Mouse (Mus musculus): ENCODE results near the gene Etv3.
"Not testable (repeated sequence)": the region's sequence is repeated elsewhere in the genome, so short reads cannot be mapped to it uniquely, and the experiment has no call there.

Gene Etv3

DNA sequence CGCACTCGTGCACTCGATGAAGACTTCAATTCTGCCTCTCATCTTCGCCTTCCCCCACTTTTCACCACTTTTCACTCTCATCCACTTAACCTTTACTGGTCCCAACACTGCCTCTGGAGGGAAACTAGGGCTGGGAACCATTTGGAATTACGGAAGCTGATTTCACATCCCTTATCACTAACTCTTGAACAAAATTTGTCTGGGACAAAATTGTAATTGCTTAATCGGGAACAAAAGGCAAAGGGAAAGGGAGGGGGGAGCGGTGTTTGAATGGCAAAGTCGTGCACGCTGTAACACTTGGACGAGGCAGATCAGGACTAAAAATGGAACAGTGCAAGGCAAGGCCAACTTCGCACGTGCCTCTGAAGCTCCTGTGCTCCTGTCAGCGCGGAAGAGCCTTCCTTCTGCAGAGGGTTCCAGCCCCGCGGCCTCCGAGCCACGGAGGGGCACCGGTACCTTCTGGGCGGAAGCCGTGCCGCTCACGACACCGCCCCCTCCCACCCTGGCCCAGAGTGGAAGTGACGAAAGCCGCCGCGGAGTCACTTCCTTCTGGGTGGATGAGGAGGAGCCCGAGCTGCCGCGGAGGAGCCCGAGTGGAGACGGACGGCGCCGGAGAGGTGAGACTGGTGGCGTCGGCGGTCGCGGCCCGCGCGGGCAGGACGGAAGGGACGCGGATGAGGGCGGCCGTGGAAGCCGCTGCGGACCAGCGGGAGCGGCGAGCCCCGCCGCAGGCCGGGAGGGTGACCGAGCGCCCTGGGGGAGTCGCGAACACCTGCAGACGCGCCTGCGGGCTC, at the start of gene Etv3:
TSS of gene Etv3 (plus strand) at position 365 of the 794 bp plus-strand sequence.
- peak; percentile 92 for DNase-seq

DNA sequence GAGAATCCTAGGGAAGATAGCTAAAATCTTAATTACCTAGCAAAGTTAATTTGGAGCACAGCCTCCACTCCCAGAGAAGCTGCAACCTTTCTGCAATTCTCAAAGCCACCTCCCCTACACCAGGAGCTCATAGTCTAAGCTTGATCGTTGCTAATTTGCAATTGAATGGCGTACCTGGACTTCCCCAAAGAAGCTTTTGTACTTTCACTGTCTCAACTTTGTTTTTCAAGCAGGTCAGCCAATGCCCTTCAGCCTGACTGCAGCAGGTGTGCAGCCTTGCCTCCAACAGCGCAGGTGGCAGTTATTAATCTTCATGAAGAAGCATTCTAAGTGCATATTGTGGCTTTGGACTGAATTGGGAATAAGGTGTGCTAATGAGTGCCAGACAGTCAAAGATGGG, 47.3 kb upstream of the Etv3 start:
- not testable (repeated sequence) for DNase-seq

DNA sequence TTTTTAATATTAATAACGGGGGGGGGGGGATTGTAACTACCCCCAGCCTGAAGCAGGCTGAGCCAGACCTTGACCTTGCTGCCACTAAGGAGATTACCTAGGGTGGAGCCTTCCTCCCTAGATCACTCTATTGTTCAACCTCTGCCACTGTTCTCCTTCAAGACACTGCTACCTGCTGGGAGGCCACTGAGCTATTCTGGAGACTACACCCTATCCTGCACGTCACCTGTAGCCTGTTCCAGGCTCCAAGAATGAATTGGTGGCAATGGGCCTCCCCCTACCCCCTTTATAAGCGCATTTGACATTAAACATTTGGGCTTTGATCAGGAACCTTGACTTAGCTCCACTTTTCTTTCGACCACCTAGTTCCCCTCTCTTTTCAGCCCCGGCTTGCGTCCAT, 46.6 kb upstream of the Etv3 start:
- not testable (repeated sequence) for DNase-seq

DNA sequence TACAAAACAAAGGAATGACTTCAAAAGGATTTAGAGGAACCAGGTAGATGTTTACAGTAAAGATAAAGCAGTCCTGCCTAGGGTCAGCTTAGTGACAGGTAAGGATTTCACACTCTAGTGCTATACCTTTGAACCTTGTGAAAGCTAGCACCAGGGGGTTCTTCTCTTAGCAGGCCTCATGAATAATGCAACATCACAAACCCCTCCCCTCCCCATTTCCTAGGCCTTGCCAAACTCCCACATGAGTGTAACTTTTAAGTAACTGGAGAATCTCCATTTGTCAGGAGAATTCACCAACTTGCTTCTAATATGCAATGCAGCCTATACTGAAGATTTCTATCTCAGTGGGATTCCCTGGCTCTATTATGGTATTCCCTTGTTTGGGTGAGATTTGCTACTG, 46.0 kb upstream of the Etv3 start:
- DNase-seq = not testable (repeated sequence)

DNA sequence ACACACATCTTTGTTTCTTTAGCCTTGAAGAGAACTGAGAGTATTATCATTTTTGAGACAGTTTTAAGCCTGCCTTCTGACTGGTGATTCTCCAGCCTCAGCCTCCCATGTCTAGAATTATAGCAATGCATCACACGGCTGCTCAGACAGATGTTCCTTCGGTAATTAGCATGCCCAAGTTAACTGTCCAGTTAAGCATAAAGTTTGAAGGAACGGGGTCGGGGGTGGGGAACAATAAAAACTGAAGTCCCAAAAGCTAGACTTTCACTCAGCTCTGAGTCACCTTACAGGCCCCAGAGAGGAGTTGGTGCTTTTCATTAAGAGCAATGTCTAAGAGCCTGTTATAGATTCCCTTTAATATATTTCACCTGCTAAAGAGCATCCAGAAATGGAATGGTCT, 37.8 kb upstream of the Etv3 start:
- no peak for DNase-seq

DNA sequence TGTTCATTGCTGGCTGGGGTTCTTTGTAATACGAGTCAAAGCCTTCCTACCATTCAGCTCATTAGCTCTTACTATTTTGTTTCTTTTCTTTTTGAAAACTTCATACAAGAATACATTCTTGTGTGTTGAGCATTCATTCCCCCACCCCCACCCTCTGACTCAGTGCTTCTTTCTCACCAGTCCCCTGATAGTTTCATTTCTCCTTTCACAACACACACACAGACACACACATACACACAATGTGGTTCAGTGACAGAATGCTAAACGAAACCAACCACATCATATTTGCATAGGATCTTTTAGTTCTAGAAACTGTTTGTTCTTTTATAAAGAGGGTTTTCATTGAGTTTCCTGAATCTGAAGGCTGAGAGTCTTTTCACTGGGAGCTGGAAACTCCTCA, 37.3 kb upstream of the Etv3 start:
- DNase-seq = no peak

DNA sequence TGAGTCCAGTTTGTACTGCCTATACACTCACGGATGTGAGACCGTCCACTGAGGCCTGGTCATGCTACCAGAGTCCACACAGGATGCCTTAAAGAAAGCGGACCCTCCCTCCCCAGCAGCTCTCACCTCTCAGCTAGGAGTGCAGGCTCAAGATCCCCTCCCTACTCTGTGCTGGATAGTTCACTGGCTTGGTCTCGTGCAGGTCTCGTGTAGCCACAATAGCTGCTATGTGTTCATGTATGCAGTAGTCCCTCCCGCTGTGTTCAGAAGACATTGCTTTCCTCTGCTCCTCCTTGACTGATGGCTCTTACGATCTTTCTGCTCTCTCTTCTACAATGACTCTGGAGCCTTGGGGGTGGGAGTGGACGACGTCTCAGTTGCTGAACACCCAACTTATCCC, 26.9 kb upstream of the Etv3 start:
- DNase-seq = no peak

DNA sequence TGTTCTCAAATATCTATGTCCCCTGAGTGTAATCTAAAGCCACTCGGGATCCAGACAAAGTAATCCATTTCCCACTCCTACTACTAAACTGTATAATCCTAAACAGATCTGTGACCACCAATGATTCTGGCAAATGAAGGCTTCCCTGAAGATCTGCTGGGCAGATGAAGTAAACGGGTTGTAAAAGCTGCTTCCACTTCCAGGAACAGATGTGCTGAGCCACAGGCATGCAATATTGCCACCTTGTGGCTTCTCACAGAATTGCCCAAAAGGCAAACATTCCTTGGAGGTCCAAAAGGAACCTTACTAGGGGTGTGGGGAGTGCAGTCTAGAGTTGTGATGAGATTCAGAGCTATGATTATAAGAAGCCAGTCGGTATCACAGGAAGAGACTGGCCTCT, 26.1 kb upstream of the Etv3 start:
- peak; percentile 77 for DNase-seq

DNA sequence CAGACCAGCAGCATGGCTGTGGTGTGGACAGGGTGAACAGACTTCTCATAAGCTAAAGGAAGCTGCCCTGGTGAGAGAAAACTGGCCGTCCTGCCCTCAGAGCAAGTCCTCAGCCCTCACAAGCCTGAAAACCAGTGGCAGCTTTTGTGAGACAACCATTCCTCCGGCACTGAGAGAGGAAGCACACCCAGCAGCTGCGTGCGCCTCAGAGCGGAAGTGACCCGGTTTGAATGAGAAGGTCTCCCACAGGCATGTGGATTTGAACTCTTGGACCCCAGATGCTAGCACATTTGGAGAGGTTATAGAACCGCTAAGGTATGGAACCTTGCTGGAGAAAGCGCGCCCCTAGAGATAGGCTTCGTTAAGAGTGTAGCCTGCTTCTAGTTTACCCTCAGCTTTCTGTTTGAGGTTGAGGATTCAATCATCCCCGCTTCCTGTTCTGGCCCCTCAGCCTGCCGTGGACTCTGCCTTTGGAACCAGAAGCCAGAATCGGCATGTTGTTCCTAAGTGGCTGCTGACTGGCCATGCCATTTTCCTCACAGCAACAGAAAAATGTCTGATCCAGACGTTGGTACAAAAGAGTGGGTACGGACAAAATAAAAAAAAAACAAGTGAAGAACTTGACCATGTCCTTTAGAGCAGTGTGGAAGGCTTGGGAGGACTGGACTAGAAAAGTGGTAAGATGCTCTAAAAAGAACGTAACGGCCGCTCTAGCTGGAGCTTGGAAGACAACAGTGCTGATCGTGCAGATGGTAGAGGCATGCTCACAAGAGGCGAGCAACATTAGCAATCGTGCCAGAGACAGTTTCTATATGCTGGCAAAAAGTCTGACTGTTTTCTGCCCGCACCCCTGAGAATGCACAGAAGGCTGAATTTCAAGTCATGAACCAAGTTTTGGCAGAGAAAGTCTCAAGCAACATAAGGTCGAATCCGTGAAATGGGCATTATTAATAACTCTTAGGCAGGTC, 24.8 kb upstream of the Etv3 start:
- no peak for DNase-seq

DNA sequence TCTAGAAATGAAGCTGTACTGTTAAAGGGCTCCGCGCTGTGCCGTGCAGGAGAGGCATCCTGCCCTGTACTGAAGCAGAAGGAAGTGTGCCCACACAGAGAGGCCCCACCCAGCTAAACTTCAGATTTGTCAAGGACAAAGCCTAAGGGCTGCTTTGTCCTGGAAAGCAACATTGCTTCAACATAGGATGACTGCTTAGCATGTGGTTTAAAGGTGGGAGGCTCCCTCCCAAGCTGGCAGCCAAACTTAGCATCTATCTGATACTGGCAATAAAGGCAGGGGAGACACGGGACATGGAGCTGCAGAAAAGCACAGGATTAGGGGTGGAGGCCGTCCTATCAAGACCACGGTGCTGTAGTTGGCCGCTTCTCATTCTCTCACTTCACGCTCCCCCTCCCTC, 24.1 kb upstream of the Etv3 start:
- no peak for DNase-seq

DNA sequence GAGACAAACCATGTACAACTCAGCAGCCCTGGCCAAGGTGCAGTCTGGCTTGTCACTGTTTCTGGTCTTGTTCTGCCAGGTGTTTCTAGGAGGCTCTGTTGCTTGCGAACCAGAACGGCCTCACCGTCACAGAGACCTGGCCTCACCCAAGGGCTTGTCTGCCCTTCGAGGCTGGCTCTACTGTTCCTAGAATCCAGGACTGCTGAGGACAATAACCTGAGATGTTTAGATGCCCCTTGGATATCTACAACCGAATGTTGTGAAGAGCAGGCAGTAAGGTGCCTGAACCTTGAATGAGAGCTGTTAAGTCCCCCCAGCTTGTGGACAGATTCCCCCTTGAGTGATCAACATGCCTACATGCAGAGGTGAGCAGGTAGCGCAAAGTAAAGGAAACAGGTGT, 22.4 kb upstream of the Etv3 start:
- DNase-seq = no peak

DNA sequence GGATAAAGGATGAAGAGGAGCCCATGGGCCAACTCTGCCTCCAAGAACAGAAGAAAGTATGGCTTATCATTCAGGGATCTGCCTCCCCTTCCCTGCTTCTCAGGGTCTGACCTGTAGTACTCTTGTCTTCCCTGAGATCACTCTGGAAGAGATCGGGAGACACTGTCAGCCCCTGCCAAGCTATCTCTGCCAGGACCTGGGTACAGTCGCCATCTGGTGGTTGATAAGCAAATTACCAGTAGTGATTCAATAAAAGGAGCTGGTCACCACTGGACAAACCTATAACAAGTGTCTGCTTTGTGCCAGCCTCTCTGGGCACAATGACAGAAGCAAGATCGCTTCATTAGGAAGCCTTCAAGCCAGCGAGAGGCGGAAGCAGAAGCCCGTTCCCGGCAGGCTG, 20.9 kb upstream of the Etv3 start:
- DNase-seq = peak; percentile 47

DNA sequence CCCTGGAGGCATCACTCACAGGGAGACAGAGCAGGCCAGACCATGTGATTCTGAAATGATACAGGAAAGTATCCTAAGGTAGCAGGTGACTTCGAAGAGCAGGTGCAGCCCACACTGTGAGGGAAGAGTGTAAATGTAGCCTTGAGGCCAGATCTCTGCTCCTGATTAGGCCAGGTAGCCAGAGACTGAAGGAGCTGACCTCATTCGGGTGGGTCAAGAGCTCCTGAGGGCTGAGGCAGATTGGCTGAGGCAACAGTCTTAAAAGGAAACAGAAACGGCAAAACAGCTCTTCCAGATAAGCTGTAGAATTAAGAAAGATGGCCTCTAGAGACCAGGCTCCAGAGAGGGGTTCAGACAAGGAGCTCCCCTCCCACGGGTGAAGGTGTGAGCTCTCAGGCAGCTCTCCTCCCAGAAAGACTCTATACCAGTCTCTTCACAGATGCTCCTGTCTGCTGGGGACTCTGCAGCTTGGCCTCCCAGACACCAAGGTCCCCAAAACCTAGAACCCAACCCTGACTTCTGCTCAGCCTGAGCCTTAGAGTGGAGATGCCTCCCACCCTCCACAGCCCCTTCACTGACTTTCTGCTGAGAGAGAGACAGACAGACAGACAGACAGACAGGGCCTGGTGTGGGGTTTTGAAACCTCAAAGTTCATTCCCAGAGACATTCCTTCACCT, 20.3 kb upstream of the Etv3 start:
- peak; percentile 18 for DNase-seq

DNA sequence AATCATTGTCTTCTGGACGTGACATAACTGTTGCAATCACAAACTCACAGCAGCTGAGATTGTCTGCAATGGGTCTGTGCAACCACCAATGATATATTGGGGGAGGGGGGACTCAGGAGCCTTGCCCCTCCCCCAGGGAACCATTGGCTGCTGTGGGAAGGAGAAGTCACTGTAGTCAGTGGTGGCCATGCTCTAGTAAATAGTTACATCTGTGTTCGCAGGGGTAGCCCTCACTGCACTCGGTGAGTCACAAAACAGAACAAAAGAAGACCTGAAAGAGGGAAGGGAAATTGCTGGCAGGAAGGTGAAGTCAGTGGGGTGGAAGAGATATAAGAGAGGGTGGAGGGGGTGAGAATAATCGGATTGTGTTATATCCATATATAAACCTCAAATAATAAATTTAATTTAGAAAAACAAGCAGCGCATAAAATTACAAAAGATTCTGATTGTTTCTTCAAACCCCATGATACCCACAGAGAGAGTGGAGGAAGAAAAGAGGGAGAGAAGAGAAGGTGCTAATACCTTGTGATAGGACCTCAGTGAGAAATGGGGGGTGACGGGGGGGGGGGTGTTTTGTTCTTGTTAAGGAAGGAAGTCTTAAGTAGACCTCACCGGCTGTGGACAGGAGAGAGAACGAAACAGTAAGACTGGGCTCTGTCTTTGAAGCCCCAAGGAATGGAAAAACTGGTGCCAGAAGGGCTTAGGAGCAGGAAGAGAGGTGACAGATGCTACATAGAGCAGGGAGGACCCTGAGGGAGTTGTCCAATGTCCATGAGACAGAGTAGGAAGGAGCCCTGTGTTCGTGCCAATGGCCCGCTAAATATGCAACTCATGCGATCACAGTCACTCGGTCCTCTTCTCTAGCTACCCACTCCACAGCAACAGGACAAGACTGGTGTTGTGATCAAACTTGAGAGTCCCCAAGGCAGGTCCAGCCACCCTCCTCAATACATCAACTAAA, 18.5 kb upstream of the Etv3 start:
- DNase-seq = no peak

DNA sequence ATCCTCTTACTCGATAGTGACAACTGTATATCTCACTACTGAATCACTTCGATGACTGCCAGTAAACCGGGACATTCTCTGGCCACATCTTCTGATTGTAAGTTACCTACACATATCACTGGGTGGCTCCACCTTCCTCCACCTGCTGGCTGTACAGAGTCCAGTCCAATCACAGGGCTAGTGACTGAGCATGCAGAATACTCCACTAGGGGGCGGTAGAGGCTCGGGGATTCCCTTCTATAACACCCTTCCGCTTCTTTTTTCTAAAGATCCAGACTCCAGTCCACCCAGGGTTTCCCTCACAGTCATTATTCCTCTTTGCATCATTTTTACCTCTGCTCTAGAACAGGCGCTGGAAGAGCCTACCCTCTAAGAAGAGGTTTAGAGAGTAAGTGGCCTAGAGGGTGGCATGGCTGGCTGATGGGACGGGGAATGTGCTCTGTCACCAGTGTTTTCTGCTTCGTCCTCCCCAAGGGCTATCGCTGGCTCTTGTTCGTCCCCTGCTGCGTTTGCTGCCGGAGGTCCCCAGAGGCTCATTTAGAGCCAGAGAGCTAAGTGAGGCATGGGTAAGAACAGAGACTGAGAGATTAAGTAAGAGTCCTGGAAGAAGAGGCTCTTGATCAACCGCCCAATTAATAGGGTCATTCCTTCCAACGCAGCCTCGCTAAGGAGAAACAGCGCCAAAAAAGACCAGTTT, 16.9 kb upstream of the Etv3 start:
- peak; percentile 94 for DNase-seq

DNA sequence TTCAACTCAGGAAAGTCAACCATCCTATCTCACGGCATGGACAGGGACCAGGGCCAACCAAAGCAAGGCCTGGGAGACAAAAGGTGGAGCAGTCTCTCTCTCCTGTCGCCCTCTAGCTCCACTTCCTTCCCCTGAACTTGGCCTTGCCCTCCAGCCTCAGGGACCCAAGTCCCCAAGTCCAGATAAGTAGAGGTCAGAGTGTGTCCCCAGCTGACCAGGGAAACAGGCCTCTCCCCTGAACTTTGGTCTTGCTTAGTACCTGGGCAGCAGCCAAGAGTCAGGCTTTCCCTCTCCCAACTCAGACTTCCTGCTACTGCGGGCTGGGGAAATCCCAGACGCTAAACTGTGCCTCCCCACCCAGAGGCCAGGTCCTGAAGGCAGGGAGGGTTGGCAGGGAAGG, 16.1 kb upstream of the Etv3 start:
- peak; percentile 59 for DNase-seq

DNA sequence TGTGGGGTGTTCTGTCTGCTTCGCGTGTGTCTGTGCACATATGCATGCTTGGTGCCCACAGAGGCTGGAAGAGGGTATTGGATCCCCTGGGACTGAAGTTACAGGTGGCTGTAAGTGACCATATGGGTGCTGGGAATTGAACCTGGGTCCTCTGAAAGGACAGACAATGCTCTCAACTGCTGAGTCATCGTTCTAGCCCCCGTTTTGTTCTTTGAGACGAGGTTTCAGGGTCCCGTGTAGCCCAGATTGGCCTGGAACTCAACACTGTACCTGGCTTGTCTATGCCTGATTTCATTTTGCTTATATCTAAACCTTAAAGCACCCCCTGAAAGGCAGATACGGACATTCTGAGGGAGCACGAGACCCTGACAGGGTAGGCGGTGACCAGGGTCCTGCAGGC, 14.4 kb upstream of the Etv3 start:
- DNase-seq = no peak

DNA sequence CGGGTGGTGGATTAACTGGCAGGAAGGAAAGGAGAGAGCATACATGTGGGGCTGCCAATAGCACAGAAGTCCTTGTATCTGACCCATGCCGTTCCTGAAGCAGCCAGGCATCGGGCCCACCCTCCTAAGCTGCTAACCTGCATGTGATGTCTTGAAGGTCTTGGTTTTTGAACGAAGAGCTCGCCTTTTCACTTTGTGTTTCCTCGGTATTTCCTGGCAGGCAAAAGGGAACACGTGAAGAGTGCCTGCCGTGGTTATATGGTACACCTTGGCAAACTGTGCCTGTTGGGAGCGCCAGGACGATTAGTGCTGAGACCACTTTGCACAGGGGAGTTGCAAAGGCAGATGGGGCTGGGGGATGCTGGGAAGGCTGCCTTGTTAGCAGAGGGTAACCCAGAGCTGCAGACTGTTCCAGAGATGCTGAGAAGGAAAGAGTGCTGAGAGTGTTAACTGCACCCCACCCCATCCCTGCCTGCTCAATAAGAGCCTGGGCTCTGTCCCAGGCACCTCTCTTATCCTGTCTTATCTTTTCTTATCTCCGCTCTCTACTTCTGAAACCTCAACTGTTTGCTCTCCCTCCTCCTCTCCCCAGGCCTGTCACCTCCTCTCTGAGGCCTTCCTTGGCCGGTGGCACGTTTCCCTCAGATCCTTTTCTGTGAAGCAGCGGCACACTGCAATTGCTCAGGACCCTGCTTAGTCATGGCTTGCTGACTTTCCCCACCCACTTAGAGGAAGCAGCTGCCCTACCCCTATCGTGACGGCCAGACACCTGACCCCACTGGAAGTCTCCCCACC, 13.0 kb upstream of the Etv3 start:
- no peak for DNase-seq

DNA sequence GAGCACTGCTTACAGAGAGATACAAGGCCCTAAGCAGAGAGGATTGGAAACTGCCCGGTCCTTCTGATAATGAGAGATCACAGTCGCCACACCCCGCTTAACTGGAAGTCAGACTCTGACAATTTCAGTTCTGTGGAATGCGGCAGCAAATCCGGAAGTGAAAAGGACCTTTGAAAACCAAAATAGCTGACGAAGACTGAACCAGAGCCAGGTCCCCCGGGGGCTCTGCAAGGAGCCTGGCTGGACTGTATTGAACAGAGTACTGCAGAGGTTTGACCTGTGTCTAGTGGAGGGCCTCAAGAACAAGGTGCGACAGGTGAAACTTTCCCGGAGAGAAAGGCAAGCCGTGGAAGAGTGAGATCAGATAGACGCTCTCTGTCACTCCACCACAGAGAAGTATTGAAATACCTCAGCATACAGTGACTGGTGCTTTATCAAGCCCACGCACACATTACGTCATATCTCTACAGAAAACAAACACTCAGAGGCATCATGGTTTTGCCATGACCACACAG, 9.6 kb upstream of the Etv3 start:
- DNase-seq = peak; percentile 10

DNA sequence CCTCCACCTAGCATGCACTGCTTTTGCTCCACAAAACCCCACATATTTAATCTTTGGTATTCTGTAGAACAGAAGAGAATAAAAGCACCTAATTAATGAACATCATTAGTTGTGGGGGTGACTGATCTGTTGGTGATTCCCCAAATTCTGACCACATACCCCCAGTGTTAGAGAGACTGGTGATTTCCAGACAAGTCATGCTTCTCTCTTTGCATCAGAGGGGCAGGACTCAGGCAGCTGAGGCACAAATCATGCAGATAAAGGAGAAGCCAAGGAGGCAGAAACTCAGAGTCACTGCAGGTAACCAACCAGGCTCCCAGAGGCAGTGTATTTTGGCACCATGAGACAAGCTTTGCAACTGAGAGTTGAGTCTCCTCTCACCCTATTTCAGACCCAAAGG, 6.8 kb upstream of the Etv3 start:
- DNase-seq = no peak

DNA sequence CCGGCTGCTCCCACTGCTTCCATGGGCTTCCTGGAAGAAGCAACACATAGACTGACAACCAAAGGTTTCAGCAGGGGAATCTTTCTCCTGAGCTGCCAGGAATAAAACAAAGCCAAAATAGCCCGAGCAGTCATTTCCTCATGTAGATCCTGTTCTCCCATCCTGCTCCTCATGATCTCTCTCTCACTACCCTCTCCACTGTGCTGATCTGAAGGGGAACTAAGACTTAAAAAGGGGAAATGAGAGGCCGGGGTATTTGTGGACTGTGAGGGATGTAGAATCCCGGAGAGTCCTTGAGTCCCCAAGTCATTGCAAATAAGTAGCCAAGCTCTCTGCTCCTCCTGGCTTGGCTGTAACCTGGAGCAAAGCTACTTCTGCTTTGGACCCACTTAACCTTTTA, 4.1 kb upstream of the Etv3 start:
- no peak for DNase-seq

All from lung, postnatal 14 days (tissue).